Mouse (Mus musculus) adrenal gland, adult (tissue): ENCODE measurements at regions not wholly inside any gene's neighbourhood (a gene's known extent, or its start where the extent isn't known, plus 50 kb on each side); places are given as distances from the start of the nearest gene placed in this dataset.
A peak's percentile ranks its signal among the peaks of the same experiment; 100 is the strongest.
"Not testable (repeated sequence)": the region's sequence is repeated elsewhere in the genome, so short reads cannot be mapped to it uniquely, and the experiment has no call there.

Experiments used
- DNase-seq, 2 experiments: peaks; one replicate each; pipeline ENCODE4 v3.0.0; 2022 to 2023; ENCODE audit warnings: low spot score in 1 of 2; ENCODE audit not compliant: inconsistent age in 2 of 2

DNA sequence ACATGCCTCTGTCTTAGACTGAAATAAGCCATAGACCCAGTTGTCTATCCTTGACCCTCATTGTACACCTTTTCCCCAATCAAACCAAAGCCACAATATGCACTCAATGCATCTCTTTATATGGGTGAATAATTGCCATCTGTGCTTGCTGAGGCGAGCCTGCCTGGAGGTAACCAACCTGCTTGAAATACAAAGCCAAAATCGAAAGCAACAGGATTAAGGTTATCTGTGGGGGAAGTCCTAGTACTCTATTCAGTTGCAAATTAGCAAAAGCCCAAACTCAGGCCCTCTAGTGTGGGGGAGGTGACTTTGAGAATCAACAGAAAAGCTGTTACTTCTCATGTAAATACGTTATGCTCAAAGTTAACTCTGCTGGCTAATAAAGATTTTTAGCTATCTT lies 246.2 kb upstream of the Fundc1 start:
- DNase-seq: no peak

DNA sequence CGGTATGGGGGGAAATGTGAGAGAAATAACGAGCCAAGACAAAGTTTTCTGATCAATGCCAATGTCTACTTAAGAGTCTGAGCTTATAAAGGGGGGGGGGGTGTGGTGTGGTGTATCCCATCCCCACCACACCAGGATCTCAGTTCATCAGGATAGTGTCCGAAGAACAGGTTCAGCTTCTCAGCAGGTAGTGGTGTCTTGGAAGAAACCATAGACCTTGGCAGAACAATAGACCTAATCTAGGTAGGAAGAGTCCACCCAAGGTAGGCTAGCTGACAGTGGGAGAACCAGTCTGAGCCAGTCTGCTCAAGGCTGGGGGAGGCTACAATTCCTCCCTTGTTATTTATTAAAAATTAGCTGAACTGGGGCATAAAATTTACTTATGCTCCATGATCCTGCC lies 245.5 kb upstream of the Fundc1 start:
- no peak for DNase-seq

DNA sequence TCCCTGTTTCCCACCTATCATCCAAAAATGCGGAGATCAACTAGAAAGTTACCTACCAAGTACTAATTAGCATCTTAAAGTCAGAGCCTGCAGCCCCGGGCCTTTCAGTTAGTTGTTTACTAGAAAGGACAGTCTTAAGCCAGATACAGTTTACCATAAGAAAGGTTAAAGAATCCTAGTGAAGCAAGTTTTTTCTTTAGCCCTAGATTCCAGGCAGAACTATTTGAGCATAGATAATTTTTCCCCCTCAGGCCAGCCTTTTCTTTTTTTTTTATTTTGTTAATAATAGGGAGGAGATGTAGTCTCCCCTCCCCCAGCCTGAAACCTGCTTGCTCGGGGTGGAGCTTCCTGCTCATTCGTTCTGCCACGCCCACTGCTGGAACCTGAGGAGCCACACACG lies 215.9 kb upstream of the Fundc1 start:
- not testable (repeated sequence) for DNase-seq

DNA sequence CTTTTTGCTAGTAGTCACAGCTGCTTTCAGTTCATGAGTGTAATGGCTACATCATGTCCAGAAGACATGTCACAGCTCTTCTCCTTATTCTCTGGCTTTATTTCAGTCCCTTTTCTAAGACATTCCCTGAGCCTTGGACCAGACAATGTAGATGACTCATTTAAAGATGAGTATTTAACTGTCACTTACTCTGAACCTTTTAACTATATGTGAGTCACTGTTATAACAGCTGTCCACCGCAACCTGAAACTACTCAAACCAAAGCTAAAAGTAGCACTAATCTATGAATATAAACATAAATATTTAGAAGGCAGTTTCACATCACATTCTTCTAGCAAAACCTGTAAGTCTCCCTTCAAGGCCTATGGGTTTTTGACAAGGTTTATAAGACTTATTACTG lies 203.8 kb upstream of the Fundc1 start:
- DNase-seq: no peak

DNA sequence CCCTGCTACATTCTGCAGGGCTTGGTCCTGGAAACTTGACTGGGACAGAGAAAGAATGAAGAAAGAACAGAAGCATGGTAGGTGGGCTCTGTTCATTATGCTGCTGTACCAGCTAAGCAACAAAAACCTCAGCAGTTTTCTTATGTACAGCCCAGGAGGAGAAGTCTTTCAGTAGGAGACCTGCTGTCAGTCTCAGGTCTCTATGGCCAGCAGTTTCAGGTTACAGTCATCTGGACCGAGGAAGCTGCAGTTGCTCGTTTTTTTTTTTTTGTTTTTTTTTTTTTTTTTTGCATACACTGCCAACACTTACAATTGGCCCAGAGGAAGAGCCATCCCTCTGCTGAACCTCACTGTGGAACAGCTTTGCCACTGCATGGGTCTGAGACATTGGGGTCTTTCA lies 180.7 kb upstream of the Fundc1 start:
- DNase-seq: no peak

DNA sequence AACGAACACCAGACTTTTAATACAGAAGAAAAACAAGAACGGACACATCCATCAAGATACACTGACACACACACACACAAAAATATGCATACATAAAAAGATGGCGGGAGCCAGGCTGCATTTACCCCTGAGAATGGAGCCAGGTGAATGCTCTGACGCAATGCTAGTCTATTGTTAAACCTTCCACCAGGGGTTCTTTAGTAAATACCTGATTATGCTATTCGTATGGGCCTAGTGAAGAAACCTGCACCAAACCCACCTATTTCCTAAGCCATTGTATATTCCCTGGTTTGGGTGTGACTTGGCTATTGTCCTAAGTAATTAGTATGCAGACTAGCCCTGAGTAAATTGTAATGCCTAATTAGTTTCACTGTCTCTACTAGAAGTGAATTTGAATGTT lies 179.3 kb upstream of the Fundc1 start:
- DNase-seq: no peak

DNA sequence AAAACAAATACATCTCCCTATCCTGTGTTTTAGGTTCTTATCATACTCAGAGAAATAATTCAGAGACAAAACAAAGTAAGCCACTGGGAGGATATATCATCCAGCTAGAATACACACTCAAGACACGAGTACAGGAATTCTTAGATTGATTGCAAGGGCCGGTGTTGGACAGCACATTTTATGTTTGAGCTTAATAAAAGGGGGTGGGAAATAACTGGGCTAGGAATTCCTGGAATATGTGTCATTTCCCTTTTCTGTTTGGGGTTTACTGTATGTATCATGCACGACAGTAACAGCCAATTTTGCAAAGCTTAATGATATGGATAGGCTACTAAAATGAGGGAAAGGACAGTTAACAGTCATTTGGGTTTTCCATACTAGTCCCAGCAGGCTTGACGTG lies 158.1 kb upstream of the Fundc1 start:
- peak in 1 of 2 experiments; percentile 48 for DNase-seq

DNA sequence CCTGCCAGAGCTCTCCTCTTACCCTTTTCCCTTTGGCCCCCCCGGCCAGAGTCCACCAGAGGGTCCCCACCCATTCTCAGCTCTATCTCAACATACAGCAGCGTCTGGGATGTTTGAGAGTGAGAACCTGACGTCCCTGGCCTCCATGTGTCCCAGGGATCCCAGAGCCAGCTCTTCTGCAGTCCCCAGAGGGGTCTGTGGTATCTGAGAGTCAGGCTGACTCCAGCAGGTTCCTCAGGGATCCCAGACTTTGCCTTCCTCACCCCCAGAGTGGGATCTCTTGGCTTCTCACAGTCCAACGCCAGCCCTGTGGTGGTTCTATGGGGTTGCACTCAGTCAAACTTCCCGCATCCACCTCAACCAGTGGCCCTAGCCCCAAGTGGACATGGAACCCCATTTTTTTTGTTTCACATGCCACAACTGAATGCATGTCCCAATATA lies 153.7 kb upstream of the Fundc1 start:
- no peak for DNase-seq

DNA sequence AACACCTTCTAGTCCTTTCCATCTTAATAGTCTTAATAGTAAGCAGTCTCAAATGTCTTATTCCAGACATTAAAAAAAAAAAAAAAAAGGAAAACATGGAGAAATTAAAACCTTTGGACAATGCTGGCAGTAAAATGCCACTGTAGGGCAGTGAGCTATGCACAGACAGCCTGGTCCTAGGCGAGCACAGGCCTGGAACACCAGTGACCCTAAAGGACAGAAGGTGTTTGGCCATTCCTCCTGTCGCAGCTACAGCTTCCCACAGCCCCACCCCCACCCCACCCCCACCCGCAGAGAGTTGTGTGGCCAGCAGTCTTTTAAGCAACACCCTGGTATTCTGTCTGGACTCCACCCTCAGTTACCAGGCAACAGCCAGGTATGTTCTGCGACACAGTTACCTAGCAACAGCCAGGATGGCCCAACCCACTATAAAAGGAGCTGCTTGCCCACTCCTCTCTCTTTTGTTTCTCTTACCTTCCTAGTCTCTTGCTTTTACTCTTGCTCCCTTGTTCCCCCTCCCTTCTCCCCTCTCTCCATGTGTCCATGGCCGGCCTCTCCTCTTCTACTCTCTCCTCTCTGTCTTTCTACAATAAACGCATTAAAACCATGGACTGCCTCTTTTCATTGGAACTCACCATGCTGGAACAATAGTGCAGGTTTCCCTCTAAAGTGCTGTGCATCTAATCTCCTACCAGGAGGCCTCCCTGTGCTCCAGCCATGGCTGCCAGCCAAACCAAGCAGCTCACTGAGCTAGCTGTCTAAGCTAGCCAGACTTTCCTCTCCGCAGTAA lies 153.1 kb upstream of the Fundc1 start:
- no peak for DNase-seq

DNA sequence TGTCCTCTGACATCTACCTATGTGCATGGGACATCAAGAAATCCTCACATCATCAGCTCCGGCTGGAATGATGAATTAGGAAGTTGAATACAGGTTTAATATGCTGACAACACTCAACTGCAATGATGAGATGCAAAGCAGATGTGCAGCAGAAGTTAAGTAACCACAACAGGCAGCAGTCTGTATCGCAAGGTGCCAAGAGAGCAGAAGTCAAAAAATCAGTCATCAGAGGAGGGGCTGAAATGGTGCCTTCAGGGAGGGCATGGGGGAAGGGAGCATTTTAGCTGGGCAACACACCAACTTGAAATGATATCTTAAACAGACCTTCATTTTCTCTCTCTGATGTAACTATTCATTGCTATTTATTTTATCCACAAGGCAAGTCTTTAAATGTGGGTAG lies 152.3 kb upstream of the Fundc1 start:
- no peak for DNase-seq

DNA sequence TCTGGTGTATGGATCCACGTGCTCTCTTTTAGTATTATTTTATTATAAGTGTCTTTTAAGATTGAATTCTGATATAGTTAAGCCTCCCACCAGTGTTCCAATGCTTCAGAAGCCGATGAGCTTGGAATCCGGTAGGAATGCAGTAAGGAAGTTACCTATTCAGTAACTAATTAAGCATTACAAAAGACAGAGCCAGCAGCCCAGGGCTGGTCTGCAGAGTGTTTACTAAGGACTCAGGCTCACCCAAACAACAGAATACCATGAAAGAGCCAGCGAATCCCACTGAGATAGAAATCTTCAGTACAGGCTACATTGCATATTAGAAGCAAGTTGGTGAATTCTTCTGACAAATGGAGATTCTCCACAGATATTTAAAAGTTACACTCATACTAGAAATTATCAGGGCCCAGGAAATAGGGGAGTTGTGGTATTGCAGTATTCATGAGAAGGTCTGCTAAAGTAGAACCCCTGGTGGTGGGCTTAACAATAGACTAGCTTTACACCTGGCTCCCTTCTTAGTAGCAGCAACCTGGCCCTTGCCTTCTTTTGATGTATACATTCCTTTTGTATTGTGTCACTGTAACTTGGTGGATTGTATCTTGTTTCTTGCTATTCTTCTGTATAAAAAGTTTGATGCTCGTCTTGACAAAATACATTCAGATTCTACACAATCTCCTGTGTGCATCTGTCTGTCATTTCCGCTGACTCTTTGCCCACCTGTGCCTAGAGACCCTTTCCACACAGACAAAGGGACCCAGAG lies 149.9 kb upstream of the Fundc1 start:
- not testable (repeated sequence) for DNase-seq

DNA sequence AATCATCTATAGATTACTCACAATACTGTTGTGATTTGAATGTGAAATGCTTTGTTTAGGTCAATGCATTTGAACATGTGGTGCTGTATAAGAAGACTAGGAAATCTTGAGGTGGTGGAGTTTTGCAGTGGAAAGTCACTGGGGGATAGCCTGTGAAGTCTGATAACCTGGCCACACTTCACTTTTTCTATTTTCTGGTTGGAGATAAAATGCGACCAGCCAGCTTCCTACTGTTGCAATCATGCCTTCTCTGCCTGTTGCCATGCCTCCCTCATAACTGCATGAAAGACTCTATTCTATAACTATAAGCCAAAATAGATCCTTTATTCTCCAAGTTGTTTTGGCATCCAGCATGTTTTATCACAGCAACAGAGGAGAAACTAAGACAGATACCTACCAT lies 142.4 kb upstream of the Fundc1 start:
- no peak for DNase-seq

DNA sequence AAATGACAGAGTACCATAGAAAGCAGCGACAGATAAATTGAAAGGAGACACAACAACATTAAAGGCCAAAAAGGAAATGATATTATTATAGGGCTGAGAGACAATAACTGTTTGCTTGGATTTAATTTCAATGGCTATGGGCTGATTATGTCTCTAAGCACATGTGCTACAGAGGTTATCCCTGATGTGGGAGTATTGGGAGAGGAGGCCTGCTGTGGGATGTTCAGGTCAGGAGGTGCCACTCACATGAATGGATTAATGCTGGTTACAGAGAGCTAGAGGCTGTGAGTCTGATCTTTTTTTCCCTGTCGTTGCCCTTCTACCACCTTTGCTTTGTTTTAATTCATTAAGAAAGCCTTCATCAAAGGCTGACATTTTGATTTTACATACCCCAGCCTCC lies 140.8 kb upstream of the Fundc1 start:
- no peak for DNase-seq

DNA sequence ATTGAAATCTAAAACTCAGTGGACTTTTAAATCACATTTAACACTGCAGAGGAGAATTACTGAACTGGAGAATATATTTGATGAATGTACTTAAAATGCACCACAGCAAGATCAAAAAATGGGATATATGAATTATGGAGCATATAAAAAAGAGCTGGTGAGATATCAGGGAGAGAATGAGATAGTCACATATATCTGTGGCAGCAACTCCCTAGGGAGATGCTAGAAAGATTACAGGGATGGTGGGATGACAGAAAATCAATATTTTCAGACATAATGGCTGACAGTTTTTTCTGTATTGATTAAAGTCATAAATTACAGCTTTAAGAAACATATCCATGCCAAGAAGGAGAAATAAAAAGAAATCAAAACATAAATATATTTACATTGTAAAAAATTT lies 140.3 kb upstream of the Fundc1 start:
- no peak for DNase-seq
